Mouse (Mus musculus) stomach, postnatal 0 days (tissue): Measurements from ENCODE around the gene Mipol1. TPM values are rescaled to one million over a fixed set of nuclear protein-coding genes. Genes with fewer than 3 reads are reported as not detected.
"Not testable (repeated sequence)": the region's sequence is repeated elsewhere in the genome, so short reads cannot be mapped to it uniquely, and the experiment has no call there.

Experiments
- ATAC-seq: fragments of 200-750 bp; cut with Nextera tagmentation; 2 replicates; pipeline ENCODE4 v1.8.0; 2017; ENCODE audit not compliant: low FRiP score, low TSS enrichment
- DNase-seq: peaks from one replicate; pipeline ENCODE4 v3.0.0-alpha.2; 2016; ENCODE audit warnings: low spot score
- H3K27ac ChIP-seq: fragments of 300-500 bp; sonication (generic); replicated peaks from 2 replicates; pipeline ENCODE4 v1.5.1; 2014; ENCODE audit warnings: mild to moderate bottlenecking, control low read depth
- H3K27me3 ChIP-seq: fragments of 300-500 bp; sonication (generic); 2 replicates; pipeline ENCODE4 v1.6.1; 2014; ENCODE audit warnings: low read length; ENCODE audit not compliant: control insufficient read depth, insufficient read depth
- H3K36me3 ChIP-seq: fragments of 300-500 bp; sonication (generic); 2 replicates; pipeline ENCODE4 v1.6.1; 2014; ENCODE audit warnings: low read length, mixed read lengths; ENCODE audit not compliant: control insufficient read depth, insufficient read depth
- H3K4me1 ChIP-seq: fragments of 300-500 bp; sonication (generic); replicated peaks from 2 replicates; pipeline ENCODE4 v1.6.1; 2014; ENCODE audit warnings: antibody characterized with exemption; ENCODE audit not compliant: control insufficient read depth, insufficient read depth
- H3K4me2 ChIP-seq: fragments of 300-500 bp; sonication (generic); replicated peaks from 2 replicates; pipeline ENCODE4 v1.6.1; 2014; ENCODE audit warnings: low read depth, mild to moderate bottlenecking, control low read depth, moderate library complexity
- H3K4me3 ChIP-seq: fragments of 300-500 bp; sonication (generic); 2 replicates; pipeline ENCODE4 v1.5.1; 2014; ENCODE audit warnings: low read depth, low read length, control low read depth
- H3K9ac ChIP-seq: fragments of 300-500 bp; sonication (generic); 2 replicates; pipeline ENCODE4 v1.6.1; 2014; ENCODE audit warnings: mild to moderate bottlenecking, low read length, control low read depth, mixed read lengths
- H3K9me3 ChIP-seq: fragments of 300-500 bp; sonication (generic); 2 replicates; pipeline ENCODE4 v1.6.1; 2016; ENCODE audit warnings: low read length; ENCODE audit not compliant: control insufficient read depth
- CTCF ChIP-seq: IDR thresholded peaks from 2 replicates; pipeline ENCODE4 v1.5.1; 2016; ENCODE audit warnings: antibody characterized with exemption, low read depth, mild to moderate bottlenecking, moderate library complexity
- EP300 ChIP-seq: optimal IDR thresholded peaks from 2 replicates; pipeline ENCODE3; 2016; ENCODE audit warnings: antibody characterized with exemption
- WGBS: fragments of 180-500 bp; shearing (Covaris S2); extraction: QIAGEN DNeasy Blood & Tissue Kit; methylation state at CpG from one replicate; pipeline ENCODE4 v1.1.7; 2014; 5-methylcytosine and 5-hydroxymethylcytosine counted together
- polyA plus RNA-seq: library from polyadenylated mRNA; unstranded; fragments of >200 nt; fragmentation: Nextera tagmentation; extraction: Ambion mirVana; gene quantifications from 2 replicates; pipeline ENCODE4 v1.2.1, GENCODE M21; 2015

Mipol1 gene
- polyA plus RNA-seq, 1 experiment from 2014 or later = 5.9 TPM

GRCm38 (mm10) chr12:57204276-57204851 lies 25.9 kb upstream of the Mipol1 start:
- ATAC-seq (no peak), DNase-seq (no peak)
- H3K27me3 ChIP-seq = no peaks in the 10 kb centered on the region
- no peak overlapping the region for H3K27ac ChIP-seq
- no peak overlapping the region for H3K4me3 ChIP-seq
- 49% methylated on average over 4 of the region's 4 CpGs for WGBS
- H3K4me1 ChIP-seq = no peaks in the 10 kb centered on the region
- no peak overlapping the region for H3K4me2 ChIP-seq
- no peak overlapping the region for H3K9ac ChIP-seq
- TF ChIP-seq EP300 (no peak), CTCF (no peak)
- no peaks in the 10 kb centered on the region for H3K9me3 ChIP-seq
- H3K36me3 ChIP-seq = no peaks in the 10 kb centered on the region

GRCm38 (mm10) chr12:57211353-57212311 lies 18.6 kb upstream of the Mipol1 start:
- Histone ChIP-seq H3K27ac (no peak overlapping the region), H3K4me1 (no peaks in the 10 kb centered on the region), H3K9ac (peak overlapping the region; percentile 56), H3K4me2 (peak overlapping the region; percentile 73), H3K36me3 (no peaks in the 10 kb centered on the region), H3K9me3 (no peaks in the 10 kb centered on the region), H3K4me3 (peak overlapping the region; percentile 41), H3K27me3 (no peaks in the 10 kb centered on the region)
- DNase-seq = peak; percentile 30
- peak; percentile 38; the same call in 1 of the 2 replicates for ATAC-seq
- 5% methylated on average over 30 of the region's 30 CpGs for WGBS
- no peak for TF ChIP-seq EP300
- TF ChIP-seq CTCF = no peak

GRCm38 (mm10) chr12:57212463-57212862 lies 17.8 kb upstream of the Mipol1 start:
- not testable (repeated sequence) for H3K4me2 ChIP-seq, H3K36me3 ChIP-seq, H3K4me3 ChIP-seq, H3K9ac ChIP-seq, H3K27me3 ChIP-seq, H3K27ac ChIP-seq, DNase-seq, H3K4me1 ChIP-seq, ATAC-seq, H3K9me3 ChIP-seq
- 79% methylated on average over 5 of the region's 5 CpGs for WGBS

GRCm38 (mm10) chr12:57226411-57226810 lies 3.8 kb upstream of the Mipol1 start:
- no peak overlapping the region for H3K4me3 ChIP-seq
- H3K4me2 ChIP-seq = no peak overlapping the region
- H3K36me3 ChIP-seq = no peaks in the 10 kb centered on the region
- ATAC-seq = no peak
- H3K4me1 ChIP-seq = no peaks in the 10 kb centered on the region; the same call in 1 of the 2 replicates
- TF ChIP-seq EP300 = no peak
- TF ChIP-seq CTCF = no peak
- no peak for DNase-seq
- 84% methylated on average over 9 of the region's 9 CpGs for WGBS
- H3K27ac ChIP-seq = no peak overlapping the region
- no peaks in the 10 kb centered on the region for H3K9me3 ChIP-seq
- no peaks in the 10 kb centered on the region for H3K27me3 ChIP-seq
- no peak overlapping the region for H3K9ac ChIP-seq

GRCm38 (mm10) chr12:57227776-57228175 lies 2.5 kb upstream of the Mipol1 start:
- DNase-seq = no peak
- Histone ChIP-seq H3K9me3 (no peaks in the 10 kb centered on the region), H3K4me1 (no peaks in the 10 kb centered on the region; the same call in 1 of the 2 replicates), H3K9ac (no peak overlapping the region), H3K4me2 (no peak overlapping the region), H3K27me3 (no peaks in the 10 kb centered on the region), H3K4me3 (no peak overlapping the region), H3K27ac (no peak overlapping the region), H3K36me3 (no peaks in the 10 kb centered on the region)
- WGBS = 88% methylated on average over 4 of the region's 8 CpGs
- no peak for ATAC-seq
- no peak for TF ChIP-seq EP300
- TF ChIP-seq CTCF = no peak

GRCm38 (mm10) chr12:57229703-57230102 lies 524 bp upstream of the Mipol1 start:
- TF ChIP-seq CTCF (no peak), EP300 (no peak)
- Histone ChIP-seq H3K4me2 (peak overlapping the region; percentile 79), H3K27ac (peak overlapping the region; percentile 79), H3K4me3 (peak overlapping the region; percentile 71), H3K9ac (peak overlapping the region; percentile 58), H3K9me3 (no peaks in the 10 kb centered on the region), H3K36me3 (no peaks in the 10 kb centered on the region), H3K27me3 (no peaks in the 10 kb centered on the region), H3K4me1 (no peaks in the 10 kb centered on the region; the same call in 1 of the 2 replicates)
- 17% methylated on average over 4 of the region's 4 CpGs for WGBS
- ATAC-seq (no peak), DNase-seq (no peak)
